Comparison of ENCODE assay signal across 8 mouse cellular contexts in genomic region chr4:138217441-138217840, GRCm38 (mm10). TPM values are rescaled to one million over a fixed set of nuclear protein-coding genes. Genes with fewer than 3 reads are reported as not detected.
DNase-seq lines count a peak whose midpoint lies in the region; ATAC-seq and TF ChIP-seq lines count a peak whose summit lies in the region.

No protein-coding gene starts in this region.

- H3K4me1 ChIP-seq in spleen, adult 2 months (ENCODE audit: control insufficient read depth, insufficient read depth, insufficient read length) = peaks cover 18% of the 10 kb centered on the region
- peaks cover 19% of the 10 kb centered on the region for H3K4me1 ChIP-seq in forebrain, postnatal 0 days (ENCODE audit: insufficient read depth)
- H3K4me1 ChIP-seq in limb, embryonic 14.5 days (ENCODE audit: control insufficient read depth, insufficient read depth, low read length) = peaks cover 15% of the 10 kb centered on the region
- H3K4me1 ChIP-seq in neural tube, embryonic 15.5 days = peaks cover 49% of the 10 kb centered on the region

- no peaks in the 10 kb centered on the region for H3K27me3 ChIP-seq in spleen, adult 2 months (ENCODE audit: control insufficient read depth, insufficient read depth, low read length)
- H3K27me3 ChIP-seq in forebrain, postnatal 0 days (ENCODE audit: insufficient read depth, low read length) = no peaks in the 10 kb centered on the region
- no peaks in the 10 kb centered on the region for H3K27me3 ChIP-seq in limb, embryonic 14.5 days (ENCODE audit: control insufficient read depth, insufficient read depth, low read length)
- H3K27me3 ChIP-seq in neural tube, embryonic 15.5 days (replicated peaks) = no peaks in the 10 kb centered on the region

- H3K27ac ChIP-seq in spleen, adult 2 months (ENCODE audit: insufficient read depth, low read length) = peak overlapping the region; percentile 96
- peak overlapping the region; percentile 100 for H3K27ac ChIP-seq in forebrain, postnatal 0 days (ENCODE audit: low read depth, low read length)
- H3K27ac ChIP-seq in limb, embryonic 14.5 days (replicated peaks; ENCODE audit: low read depth, low read length) = peak overlapping the region; percentile 97
- H3K27ac ChIP-seq in neural tube, embryonic 15.5 days (replicated peaks) = peak overlapping the region; percentile 100

- peak overlapping the region; percentile 71 for H3K4me2 ChIP-seq in forebrain, postnatal 0 days (ENCODE audit: low read depth)
- H3K4me2 ChIP-seq in limb, embryonic 14.5 days (replicated peaks; ENCODE audit: low read depth, low read length, severe bottlenecking) = peak overlapping the region; percentile 54
- peak overlapping the region; percentile 77 for H3K4me2 ChIP-seq in neural tube, embryonic 15.5 days

- WGBS in spleen, adult 2 months = under 1% methylated on average over 36 of the region's 36 CpGs
- WGBS in forebrain, postnatal 0 days = 1% methylated on average over 36 of the region's 36 CpGs
- WGBS in limb, embryonic 14.5 days = 5% methylated on average over 33 of the region's 36 CpGs
- WGBS in neural tube, embryonic 15.5 days = under 1% methylated on average over 36 of the region's 36 CpGs

- H3K9me3 ChIP-seq in forebrain, postnatal 0 days (ENCODE audit: low read length) = no peaks in the 10 kb centered on the region
- no peaks in the 10 kb centered on the region for H3K9me3 ChIP-seq in limb, embryonic 14.5 days (ENCODE audit: control insufficient read depth, low read length)
- H3K9me3 ChIP-seq in neural tube, embryonic 15.5 days (replicated peaks) = no peaks in the 10 kb centered on the region

- peak overlapping the region; percentile 99 for H3K9ac ChIP-seq in forebrain, postnatal 0 days
- H3K9ac ChIP-seq in limb, embryonic 14.5 days (ENCODE audit: low read depth, low read length, severe bottlenecking) = peak overlapping the region; percentile 97
- H3K9ac ChIP-seq in neural tube, embryonic 15.5 days (replicated peaks) = peak overlapping the region; percentile 89

- H3K4me3 ChIP-seq in spleen, adult 2 months (ENCODE audit: extremely low read depth, insufficient read depth, insufficient read length) = peak overlapping the region; percentile 98
- H3K4me3 ChIP-seq in forebrain, postnatal 0 days (ENCODE audit: low read depth, low read length) = peak overlapping the region; percentile 95
- H3K4me3 ChIP-seq in limb, embryonic 14.5 days (replicated peaks; ENCODE audit: low read length) = peak overlapping the region; percentile 98
- peak overlapping the region; percentile 81 for H3K4me3 ChIP-seq in neural tube, embryonic 15.5 days (replicated peaks)

- no peak for DNase-seq in cerebellum, postnatal 4 days (ENCODE audit: low spot score in 2 of 2)
- DNase-seq in spleen, adult 2 months (ENCODE audit: low read depth in 1 of 2, low spot score in 2 of 2) = peak in 1 of 2 experiments; percentile 3
- no peak for DNase-seq in spleen, adult 12 weeks (ENCODE audit: low spot score)
- DNase-seq in forebrain, postnatal 0 days = peak; percentile 54
- DNase-seq in limb, embryonic 14.5 days (ENCODE audit: low spot score) = no peak

- 0 out of 2 replicates have a peak, but pooled peaks have one; percentile 43 for ATAC-seq in cerebellum, adult (ENCODE audit: insufficient number of reproducible peaks, low FRiP score, low TSS enrichment)
- peak; percentile 10; the same call in 1 of the 2 replicates for ATAC-seq in forebrain, postnatal 0 days
- ATAC-seq in limb, embryonic 14.5 days (ENCODE audit: low FRiP score, low read depth) = peak; percentile 7; the same call in 1 of the 2 replicates
- peak; percentile 3; the same call in 1 of the 2 replicates for ATAC-seq in neural tube, embryonic 15.5 days (ENCODE audit: low FRiP score)
- ATAC-seq in megakaryocyte progenitor cell, adult 5-6 weeks (replicated peaks; ENCODE audit: poor library complexity) = no peak

- TF ChIP-seq CTCF in spleen, adult 2 months (IDR thresholded peaks at IDR 0.05; ENCODE audit: extremely low read depth, insufficient read depth, insufficient read length, insufficient replicate concordance) = no peak
- TF ChIP-seq CTCF in forebrain, postnatal 0 days (IDR thresholded peaks at IDR 0.05; ENCODE audit: low read depth) = no peak

- H3K36me3 ChIP-seq in spleen, adult 2 months (ENCODE audit: control insufficient read depth, insufficient read depth, low read length) = peaks cover 1% of the 10 kb centered on the region; the same call in 1 of the 2 replicates
- H3K36me3 ChIP-seq in forebrain, postnatal 0 days (ENCODE audit: insufficient read depth) = peaks cover 13% of the 10 kb centered on the region
- peaks cover 30% of the 10 kb centered on the region for H3K36me3 ChIP-seq in limb, embryonic 14.5 days (ENCODE audit: control insufficient read depth, insufficient read depth, low read length)
- H3K36me3 ChIP-seq in neural tube, embryonic 15.5 days = peaks cover 9% of the 10 kb centered on the region

- TF ChIP-seq POLR2A in spleen, adult 2 months (IDR thresholded peaks at IDR 0.05; ENCODE audit: low read depth, low read length) = no peak
- TF ChIP-seq POLR2A in limb, embryonic 14.5 days (IDR thresholded peaks at IDR 0.05; ENCODE audit: borderline replicate concordance, extremely low read depth, insufficient read depth, insufficient read length) = no peak

RNA-seq across cellular contexts. Expression of gene Hp1bp3, which starts 1.3 kb away (rescaled TPM):
- polyA plus RNA-seq in spleen, adult 2 months (2012; rRNA removed) = 33.5 and 34.2 TPM in 2 replicates
- 186 and 209 TPM in 2 replicates for total RNA-seq in forebrain, postnatal 0 days (2014; rRNA removed)
- polyA plus RNA-seq in forebrain, postnatal 0 days (2015; fragmentation: Nextera tagmentation; extraction: Ambion mirVana) = 209 and 217 TPM in 2 replicates
- 165 and 174 TPM in 2 replicates for polyA plus RNA-seq in limb, embryonic 14.5 days (2012; rRNA removed)
- polyA plus RNA-seq in limb, embryonic 14.5 days (2014; fragmentation: Nextera tagmentation; extraction: Ambion mirVana) = 183 and 212 TPM in 2 replicates
- 157 and 167 TPM in 2 replicates for polyA plus RNA-seq in neural tube, embryonic 15.5 days (2015; fragmentation: Nextera tagmentation; extraction: Ambion mirVana)
- total RNA-seq in megakaryocyte progenitor cell, adult 5-6 weeks (2015) = 147 and 172 TPM in 2 replicates
- 214 and 274 TPM in 2 replicates for total RNA-seq in megakaryocyte progenitor cell, adult 5-6 weeks (2017)

RNA-seq across cellular contexts. Expression of gene Sh2d5, which starts 32.8 kb away (rescaled TPM):
- polyA plus RNA-seq in spleen, adult 2 months (2012; rRNA removed) = 1.4 and 1.5 TPM in 2 replicates
- total RNA-seq in forebrain, postnatal 0 days (2014; rRNA removed) = 17.8 and 18.2 TPM in 2 replicates
- polyA plus RNA-seq in forebrain, postnatal 0 days (2015; fragmentation: Nextera tagmentation; extraction: Ambion mirVana) = 10.8 and 13.8 TPM in 2 replicates
- polyA plus RNA-seq in limb, embryonic 14.5 days (2012; rRNA removed) = 1.6 and 2.5 TPM in 2 replicates
- 0.25 and 0.77 TPM in 2 replicates for polyA plus RNA-seq in limb, embryonic 14.5 days (2014; fragmentation: Nextera tagmentation; extraction: Ambion mirVana)
- polyA plus RNA-seq in neural tube, embryonic 15.5 days (2015; fragmentation: Nextera tagmentation; extraction: Ambion mirVana) = 17.0 and 19.9 TPM in 2 replicates
- 19.4 and 21.1 TPM in 2 replicates for total RNA-seq in megakaryocyte progenitor cell, adult 5-6 weeks (2015)
- total RNA-seq in megakaryocyte progenitor cell, adult 5-6 weeks (2017) = 20.9 and 26.0 TPM in 2 replicates

RNA-seq across cellular contexts. Expression of gene Kif17, which starts 32.8 kb away (rescaled TPM):
- polyA plus RNA-seq in spleen, adult 2 months (2012; rRNA removed) = 0.28 and 0.38 TPM in 2 replicates
- total RNA-seq in forebrain, postnatal 0 days (2014; rRNA removed) = 2.3 and 4.0 TPM in 2 replicates
- 2.6 and 4.2 TPM in 2 replicates for polyA plus RNA-seq in forebrain, postnatal 0 days (2015; fragmentation: Nextera tagmentation; extraction: Ambion mirVana)
- 2.3 and 3.0 TPM in 2 replicates for polyA plus RNA-seq in limb, embryonic 14.5 days (2012; rRNA removed)
- polyA plus RNA-seq in limb, embryonic 14.5 days (2014; fragmentation: Nextera tagmentation; extraction: Ambion mirVana) = 1.1 TPM in 2 replicates
- polyA plus RNA-seq in neural tube, embryonic 15.5 days (2015; fragmentation: Nextera tagmentation; extraction: Ambion mirVana) = 5.0 and 5.2 TPM in 2 replicates
- total RNA-seq in megakaryocyte progenitor cell, adult 5-6 weeks (2015) = 4.0 and 4.8 TPM in 2 replicates
- total RNA-seq in megakaryocyte progenitor cell, adult 5-6 weeks (2017) = 4.6 and 5.1 TPM in 2 replicates
